Mouse (Mus musculus) heart, embryonic 16.5 days (tissue): Measurements from ENCODE around the gene Setd1b. TPM values are rescaled to one million over a fixed set of nuclear protein-coding genes. Genes with fewer than 3 reads are reported as not detected.

Experiments
- ATAC-seq: fragments of 200-750 bp; cut with Nextera tagmentation; replicated peaks from 2 replicates; pipeline ENCODE4 v1.8.0; 2017; ENCODE audit warnings: moderate number of reproducible peaks; ENCODE audit not compliant: insufficient read depth, low FRiP score; ENCODE audit errors: extremely low read depth
- H3K27ac ChIP-seq: fragments of 300-500 bp; sonication (generic); 2 replicates; pipeline ENCODE4 v1.5.1; 2014; ENCODE audit warnings: mild to moderate bottlenecking, low read length, control low read depth, moderate library complexity
- H3K27me3 ChIP-seq: fragments of 300-500 bp; sonication (generic); 2 replicates; pipeline ENCODE4 v1.6.1; 2014; ENCODE audit warnings: low read length, mixed read lengths; ENCODE audit not compliant: control insufficient read depth, insufficient read depth
- H3K36me3 ChIP-seq: fragments of 300-500 bp; sonication (generic); 2 replicates; pipeline ENCODE4 v1.6.1; 2014; ENCODE audit not compliant: control insufficient read depth, insufficient read depth
- H3K4me1 ChIP-seq: fragments of 300-500 bp; sonication (generic); 2 replicates; pipeline ENCODE4 v1.6.1; 2014; ENCODE audit warnings: low read length, mixed read lengths; ENCODE audit not compliant: control insufficient read depth, insufficient read depth
- H3K4me2 ChIP-seq: fragments of 300-500 bp; sonication (generic); 2 replicates; pipeline ENCODE4 v1.6.1; 2014; ENCODE audit warnings: low read depth, mild to moderate bottlenecking, control low read depth, low read length
- H3K4me3 ChIP-seq: fragments of 300-500 bp; sonication (generic); 2 replicates; pipeline ENCODE4 v1.5.1; 2014; ENCODE audit warnings: mild to moderate bottlenecking, control low read depth, low read length
- H3K9ac ChIP-seq: fragments of 300-500 bp; sonication (generic); 2 replicates; pipeline ENCODE4 v1.6.1; 2014; ENCODE audit warnings: low read length, control low read depth
- H3K9me3 ChIP-seq: fragments of 300-500 bp; sonication (generic); replicated peaks from 2 replicates; pipeline ENCODE4 v1.6.1; 2016; ENCODE audit warnings: low read length; ENCODE audit not compliant: control insufficient read depth
- WGBS: fragments of 180-500 bp; shearing (Covaris S2); extraction: QIAGEN DNeasy Blood & Tissue Kit; methylation state at CpG from one replicate; pipeline ENCODE4 v1.1.7; 2014; 5-methylcytosine and 5-hydroxymethylcytosine counted together
- polyA plus RNA-seq: library from polyadenylated mRNA; unstranded; fragments of >200 nt; fragmentation: Nextera tagmentation; extraction: Ambion mirVana; gene quantifications from 2 replicates; pipeline ENCODE4 v1.2.1, GENCODE M21; 2015

The Setd1b gene
- polyA plus RNA-seq, 1 experiment from 2014 or later, result 6.5 TPM

- peak overlapping the region; percentile 100 for H3K27ac ChIP-seq
- no peak for ATAC-seq
- H3K9ac ChIP-seq, result peak overlapping the region; percentile 100
- peak overlapping the region; percentile 73 for H3K4me3 ChIP-seq
- no peaks in the 10 kb centered on the region for H3K9me3 ChIP-seq
- WGBS, result 5% methylated on average over 20 of the region's 20 CpGs
- H3K27me3 ChIP-seq, result no peaks in the 10 kb centered on the region
- 0 out of 2 replicates have a peak, but pooled peaks cover 3% of the 10 kb centered on the region for H3K36me3 ChIP-seq
- peak overlapping the region; percentile 98 for H3K4me2 ChIP-seq
- peaks cover 60% of the 10 kb centered on the region for H3K4me1 ChIP-seq
Measured at GRCm38 (mm10) chr5:123137044-123137909, 4.7 kb upstream of the Setd1b start.

GRCm38 (mm10) chr5:123137910-123138229 is 4.1 kb upstream of the Setd1b start:
- Histone ChIP-seq H3K9me3 (no peaks in the 10 kb centered on the region), H3K9ac (peak overlapping the region; percentile 100), H3K27me3 (no peaks in the 10 kb centered on the region), H3K4me1 (peaks cover 54% of the 10 kb centered on the region), H3K4me3 (peak overlapping the region; percentile 73), H3K36me3 (0 out of 2 replicates have a peak, but pooled peaks cover 3% of the 10 kb centered on the region), H3K4me2 (peak overlapping the region; percentile 98), H3K27ac (peak overlapping the region; percentile 100)
- ATAC-seq, result no peak
- whole genome bisulfite sequencing, result 3% methylated on average over 6 of the region's 6 CpGs

GRCm38 (mm10) chr5:123138230-123138911 is 3.6 kb upstream of the Setd1b start:
- Histone ChIP-seq H3K27me3 (no peaks in the 10 kb centered on the region), H3K36me3 (0 out of 2 replicates have a peak, but pooled peaks cover 3% of the 10 kb centered on the region), H3K4me1 (peaks cover 51% of the 10 kb centered on the region), H3K4me2 (peak overlapping the region; percentile 98), H3K9me3 (no peaks in the 10 kb centered on the region), H3K27ac (peak overlapping the region; percentile 100), H3K4me3 (peak overlapping the region; percentile 73), H3K9ac (peak overlapping the region; percentile 100)
- under 1% methylated on average over 40 of the region's 40 CpGs for whole genome bisulfite sequencing
- ATAC-seq, result peak; percentile 8; the same call in 1 of the 2 replicates

- Histone ChIP-seq H3K9ac (peak overlapping the region; percentile 100), H3K4me3 (peak overlapping the region; percentile 73), H3K4me2 (peak overlapping the region; percentile 98), H3K36me3 (no peaks in the 10 kb centered on the region), H3K4me1 (peaks cover 47% of the 10 kb centered on the region), H3K27ac (peak overlapping the region; percentile 100), H3K9me3 (no peaks in the 10 kb centered on the region), H3K27me3 (no peaks in the 10 kb centered on the region)
- ATAC-seq, result no peak
- 1% methylated on average over 39 of the region's 39 CpGs for whole genome bisulfite sequencing
Measured at GRCm38 (mm10) chr5:123138953-123139721, 2.9 kb upstream of the Setd1b start.

GRCm38 (mm10) chr5:123139722-123140627 is 2.0 kb upstream of the Setd1b start:
- Histone ChIP-seq H3K4me1 (peaks cover 47% of the 10 kb centered on the region), H3K36me3 (no peaks in the 10 kb centered on the region), H3K27me3 (no peaks in the 10 kb centered on the region), H3K9me3 (no peaks in the 10 kb centered on the region), H3K4me3 (peak overlapping the region; percentile 73), H3K9ac (peak overlapping the region; percentile 100), H3K4me2 (peak overlapping the region; percentile 98), H3K27ac (peak overlapping the region; percentile 100)
- ATAC-seq, result no peak
- WGBS, result 1% methylated on average over 28 of the region's 28 CpGs

GRCm38 (mm10) chr5:123140694-123141554 is 1.1 kb upstream of the Setd1b start:
- peak overlapping the region; percentile 97 for H3K9ac ChIP-seq
- peak overlapping the region; percentile 97 for H3K4me2 ChIP-seq
- H3K36me3 ChIP-seq, result no peaks in the 10 kb centered on the region
- peak overlapping the region; percentile 100 for H3K27ac ChIP-seq
- no peaks in the 10 kb centered on the region for H3K9me3 ChIP-seq
- peak; percentile 38 for ATAC-seq
- WGBS, result under 1% methylated on average over 31 of the region's 31 CpGs
- H3K4me1 ChIP-seq, result peaks cover 47% of the 10 kb centered on the region
- H3K27me3 ChIP-seq, result no peaks in the 10 kb centered on the region
- H3K4me3 ChIP-seq, result peak overlapping the region; percentile 78

- H3K36me3 ChIP-seq, result peaks cover 5% of the 10 kb centered on the region
- peak overlapping the region; percentile 78 for H3K4me3 ChIP-seq
- peak overlapping the region; percentile 100 for H3K27ac ChIP-seq
- peak overlapping the region; percentile 97 for H3K9ac ChIP-seq
- ATAC-seq, result peak; percentile 4; the same call in 1 of the 2 replicates
- under 1% methylated on average over 37 of the region's 38 CpGs for WGBS
- no peaks in the 10 kb centered on the region for H3K27me3 ChIP-seq
- H3K4me1 ChIP-seq, result peaks cover 44% of the 10 kb centered on the region
- peak overlapping the region; percentile 97 for H3K4me2 ChIP-seq
- no peaks in the 10 kb centered on the region for H3K9me3 ChIP-seq
Measured at GRCm38 (mm10) chr5:123141555-123142160, 335 bp upstream of the Setd1b start.
